Mouse (Mus musculus) left cerebral cortex, adult 2 months (tissue): Measurements from ENCODE around the gene Lrp6. TPM values are rescaled to one million over a fixed set of nuclear protein-coding genes. Genes with fewer than 3 reads are reported as not detected.
A peak's percentile ranks its signal among the peaks of the same experiment; 100 is the strongest.

Experiments used
- DNase-seq, 2 experiments: peaks; one replicate each; pipeline ENCODE4 v3.0.0; 2021 to 2022; ENCODE audit warnings: low spot score in 2 of 2, mixed read lengths in 1 of 2; ENCODE audit errors: extremely low spot score in 1 of 2
- H3K27ac ChIP-seq: fragments of 200-600 bp; 2 replicates; pipeline ENCODE4 v1.8.1; 2022
- H3K4me3 ChIP-seq: fragments of 200-600 bp; 2 replicates; pipeline ENCODE4 v1.8.1; 2022
- CTCF ChIP-seq: fragments of 200-600 bp; IDR thresholded peaks from 2 replicates; pipeline ENCODE4 v1.8.1; 2022; ENCODE audit warnings: antibody characterized with exemption, mild to moderate bottlenecking, moderate library complexity
- intact Hi-C: fragments of 180-260 bp; cut with DNase I; formaldehyde crosslinking; loops from one replicate; pipeline ENCODE4 v1.15.1; 2025
- total RNA-seq, 2 experiments: library from RNA; stranded (reverse); gene quantifications; 2 replicates each; pipeline ENCODE4 v1.2.3; 2021

Lrp6 gene
- total RNA-seq, 2 experiments from 2014 or later = 47.2 to 48.0 TPM

DNA sequence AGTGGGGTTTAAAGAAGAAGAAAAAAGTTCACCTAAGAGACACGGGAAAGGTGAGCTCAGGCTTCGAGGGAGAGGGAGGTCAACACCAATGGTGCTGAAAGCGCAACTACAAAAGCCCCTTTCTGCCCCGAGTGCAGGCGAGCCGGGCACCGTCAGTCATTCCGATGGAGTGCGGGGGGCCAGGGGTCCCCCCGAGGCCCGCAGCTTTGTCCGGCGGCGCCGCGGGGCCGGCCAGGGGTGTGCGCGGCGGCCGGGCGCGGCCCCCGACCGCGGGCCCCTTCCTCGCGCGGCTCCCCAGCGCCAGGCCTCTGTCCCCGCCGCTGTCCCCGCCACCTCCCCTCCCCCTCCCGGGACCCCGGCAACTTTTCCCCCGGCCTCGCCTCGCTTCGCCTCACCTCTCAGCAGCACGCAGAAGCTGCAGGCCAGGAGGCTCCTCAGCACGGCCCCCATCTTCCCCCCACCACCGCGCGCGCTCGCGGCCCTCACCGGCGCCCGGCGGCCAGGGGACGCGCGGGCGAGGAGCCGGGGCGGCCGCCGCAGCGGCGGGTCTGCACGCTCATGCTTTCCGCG, 432 bp downstream of the Lrp6 start:
- TF ChIP-seq CTCF = no peak
- Histone ChIP-seq H3K4me3 (peak overlapping the region; percentile 72), H3K27ac (peak overlapping the region; percentile 95)
- DNase-seq = peak in 1 of 2 experiments; percentile 11
- intact Hi-C loops = loop anchor here (5.0 kb wide), 2 partner anchors 41 to 54 kb away; no protein-coding TSS in a partner anchor

DNA sequence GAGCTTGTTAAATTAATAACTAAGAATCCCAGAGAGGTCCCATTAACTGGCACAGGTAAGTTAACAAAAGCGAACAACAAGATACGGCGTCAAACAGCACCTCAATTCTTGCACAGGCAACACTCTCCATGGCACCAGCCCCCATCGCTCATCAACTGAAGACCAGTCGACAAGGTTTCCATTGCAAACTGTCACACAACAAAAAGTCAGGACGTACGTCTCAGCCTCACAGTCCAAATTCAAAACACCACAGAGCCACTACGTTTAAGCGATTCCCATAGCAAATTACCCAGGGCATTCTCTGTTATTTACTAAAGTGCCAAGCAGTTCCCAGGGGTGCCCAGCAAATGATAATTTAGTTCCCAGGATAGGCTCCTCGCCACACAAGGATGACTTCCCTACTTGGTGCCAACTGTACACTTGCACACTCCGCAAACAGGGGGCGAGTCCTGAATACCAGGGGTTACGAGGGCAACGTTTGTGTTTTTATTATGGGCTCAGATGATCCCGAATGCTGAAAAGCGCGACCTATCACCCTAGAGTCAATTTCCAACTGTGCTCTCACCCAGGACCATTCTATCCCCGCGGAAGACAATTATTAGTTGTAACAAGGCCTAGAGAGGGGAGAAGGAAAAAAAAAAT, 1.0 kb downstream of the Lrp6 start:
- intact Hi-C loops = loop anchor here (5.0 kb wide), 2 partner anchors 42 to 53 kb away; no protein-coding TSS in a partner anchor
- DNase-seq = no peak
- Histone ChIP-seq H3K4me3 (peak overlapping the region; percentile 72), H3K27ac (peak overlapping the region; percentile 55; the same call in 1 of the 2 replicates)
- TF ChIP-seq CTCF = no peak

GRCm38 (mm10) chr6:134564539-134564938, 2.2 kb downstream of the Lrp6 start:
- no peak for DNase-seq
- intact Hi-C loops = no loop called here
- no peak for TF ChIP-seq CTCF
- H3K27ac ChIP-seq = no peak overlapping the region
- no peak overlapping the region; the same call in 1 of the 2 replicates for H3K4me3 ChIP-seq

GRCm38 (mm10) chr6:134559635-134560034, 7.1 kb downstream of the Lrp6 start:
- no peak overlapping the region for H3K4me3 ChIP-seq
- TF ChIP-seq CTCF = no peak
- no peak for DNase-seq
- intact Hi-C loops = no loop called here
- no peak overlapping the region for H3K27ac ChIP-seq

DNA sequence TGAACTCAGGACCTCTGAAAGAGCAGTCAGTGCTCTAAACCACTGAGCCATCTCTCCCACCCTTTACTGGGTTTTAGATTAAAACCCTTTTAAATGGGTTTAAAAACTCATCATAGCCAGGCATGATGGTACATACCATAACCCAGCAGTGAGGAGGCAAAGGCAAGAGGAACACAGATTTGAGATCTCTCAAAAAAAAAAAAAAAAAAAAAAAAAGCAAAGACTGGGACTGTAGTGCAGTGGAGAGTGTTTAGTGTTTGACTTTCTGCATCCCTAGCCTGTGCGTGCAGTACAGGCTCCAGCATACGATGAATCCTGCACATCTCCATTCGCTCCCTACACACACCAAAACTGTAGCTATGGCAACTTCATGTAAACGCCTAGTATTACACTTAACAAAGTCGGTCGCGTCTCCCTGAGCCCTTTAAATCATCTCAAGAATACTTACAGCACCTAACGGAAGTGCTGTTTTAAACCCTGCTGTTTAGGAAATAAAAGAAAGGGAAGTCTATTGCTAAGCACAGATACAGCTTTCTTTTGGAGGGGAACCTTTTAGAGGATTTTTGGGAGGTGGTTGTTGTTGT, 8.1 kb downstream of the Lrp6 start:
- no peak for DNase-seq
- no peak for TF ChIP-seq CTCF
- intact Hi-C loops = no loop called here
- Histone ChIP-seq H3K4me3 (no peak overlapping the region), H3K27ac (no peak overlapping the region)

GRCm38 (mm10) chr6:134557043-134557442, 9.7 kb downstream of the Lrp6 start:
- intact Hi-C loops = no loop called here
- H3K27ac ChIP-seq = no peak overlapping the region
- H3K4me3 ChIP-seq = no peak overlapping the region
- TF ChIP-seq CTCF = no peak
- no peak for DNase-seq

GRCm38 (mm10) chr6:134556185-134556950, 10.4 kb downstream of the Lrp6 start:
- DNase-seq = no peak
- no peak overlapping the region for H3K4me3 ChIP-seq
- TF ChIP-seq CTCF = no peak
- H3K27ac ChIP-seq = no peak overlapping the region
- intact Hi-C loops = no loop called here

DNA sequence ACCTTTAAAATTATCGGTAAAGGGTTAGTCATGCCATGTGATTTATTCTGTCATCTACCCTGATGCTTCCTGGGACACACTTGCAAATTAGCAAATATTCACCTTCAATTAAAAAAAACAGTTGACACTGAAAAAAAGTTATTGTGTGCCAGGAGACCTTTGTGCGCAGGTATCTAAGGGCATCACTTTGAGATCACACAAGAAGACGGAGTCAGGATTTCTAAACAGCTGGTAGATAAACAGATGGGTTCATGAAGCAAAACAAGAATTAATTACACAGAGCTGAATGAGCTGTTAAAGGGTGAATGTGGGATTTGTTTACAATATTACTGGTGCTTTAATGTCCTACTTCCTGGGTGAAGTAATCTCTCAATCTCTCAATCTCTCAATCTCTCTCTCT, 11.6 kb downstream of the Lrp6 start:
- intact Hi-C loops = no loop called here
- TF ChIP-seq CTCF = no peak
- DNase-seq = no peak
- Histone ChIP-seq H3K27ac (no peak overlapping the region), H3K4me3 (no peak overlapping the region)

GRCm38 (mm10) chr6:134554230-134554629, 12.5 kb downstream of the Lrp6 start:
- intact Hi-C loops = no loop called here
- no peak for DNase-seq
- H3K4me3 ChIP-seq = no peak overlapping the region
- H3K27ac ChIP-seq = no peak overlapping the region
- TF ChIP-seq CTCF = no peak

GRCm38 (mm10) chr6:134551007-134551406, 15.8 kb downstream of the Lrp6 start:
- intact Hi-C loops = no loop called here
- no peak for DNase-seq
- no peak overlapping the region for H3K27ac ChIP-seq
- H3K4me3 ChIP-seq = no peak overlapping the region
- no peak for TF ChIP-seq CTCF

DNA sequence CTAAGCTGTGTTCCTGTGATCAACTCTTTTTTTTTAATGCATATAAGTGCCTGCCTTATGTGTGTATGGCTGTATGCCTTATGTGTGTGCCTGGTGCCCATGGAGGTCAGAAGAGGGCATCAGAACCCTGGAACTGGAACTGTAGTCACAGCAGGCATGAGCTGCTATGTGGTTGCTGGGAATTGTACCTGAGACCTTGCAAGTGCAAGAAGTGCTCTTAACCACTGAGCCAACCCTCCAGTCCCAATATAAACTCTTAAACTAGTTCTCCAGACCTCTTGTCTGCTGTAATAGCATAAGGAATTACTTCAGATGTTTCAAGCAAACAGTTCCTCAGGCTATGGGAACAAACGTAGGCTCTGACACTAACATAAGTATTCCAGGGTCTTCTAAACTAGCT, 16.4 kb downstream of the Lrp6 start:
- H3K27ac ChIP-seq = no peak overlapping the region
- intact Hi-C loops = no loop called here

DNA sequence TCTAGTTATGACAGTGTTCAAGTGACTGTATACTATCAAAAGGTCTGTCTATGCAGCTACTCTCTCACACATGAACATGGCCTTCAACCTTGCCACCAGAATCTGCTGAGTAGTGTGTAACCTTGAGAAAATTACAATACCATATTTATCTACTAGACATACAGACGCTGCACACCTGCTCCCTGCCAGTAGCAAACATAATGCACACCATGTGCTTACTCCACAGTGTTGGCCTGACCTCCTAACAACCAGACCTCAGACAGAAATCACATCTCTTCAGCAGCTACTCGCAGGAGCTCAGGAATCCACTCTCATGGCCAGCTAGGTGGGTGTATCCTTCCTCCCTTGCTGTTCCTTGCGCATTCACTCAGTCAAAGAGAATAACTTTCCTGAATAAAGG, 21.9 kb downstream of the Lrp6 start:
- no peak for TF ChIP-seq CTCF
- Histone ChIP-seq H3K4me3 (no peak overlapping the region), H3K27ac (no peak overlapping the region)
- no peak for DNase-seq
- intact Hi-C loops = no loop called here

More for the DNA sequence above, 16.4 kb downstream of the Lrp6 start:
- no peak for TF ChIP-seq CTCF
- H3K4me3 ChIP-seq = no peak overlapping the region
- no peak for DNase-seq
